Mouse (Mus musculus) spleen, postnatal 36 days (tissue): ENCODE data around the gene Npr1.

Experiments used
- DNase-seq, 2 experiments: peaks; one replicate each; pipeline ENCODE4 v3.0.0; 2022; ENCODE audit warnings: low spot score in 2 of 2, mixed read lengths in 1 of 2

Gene Npr1

DNA sequence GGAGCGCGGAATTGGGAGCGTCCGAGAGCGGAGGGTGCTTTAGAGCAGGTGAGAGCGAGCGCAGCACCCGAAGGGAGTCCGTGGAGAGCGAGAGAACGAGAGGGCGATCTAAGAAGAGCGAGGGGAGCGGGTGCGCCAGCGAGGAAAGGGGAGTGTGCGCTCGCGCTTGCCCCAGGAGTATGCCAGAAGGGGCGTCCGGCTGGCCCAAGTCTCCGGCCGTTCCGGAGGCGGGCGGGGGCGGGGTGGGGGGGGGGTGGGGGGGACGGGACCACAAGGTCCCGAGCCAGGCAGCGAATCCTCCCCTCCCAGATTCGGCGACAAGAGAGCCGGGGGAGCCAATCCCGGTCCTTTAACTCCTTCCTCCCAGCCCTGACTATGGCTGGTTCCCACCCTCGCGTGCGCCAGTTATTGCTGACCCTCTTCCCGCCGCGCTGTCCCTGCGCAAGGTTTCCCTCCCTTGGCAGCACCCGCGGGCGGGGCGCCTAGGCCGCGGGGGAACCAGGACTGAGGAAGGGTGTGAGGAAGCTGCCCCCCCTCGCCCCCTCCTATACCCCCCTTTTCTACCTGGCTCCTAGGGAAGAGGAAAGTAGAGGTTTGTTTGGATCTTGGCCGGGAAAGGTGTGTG, at the start of gene Npr1:
Gene Npr1, minus strand, starts transcription at position 181 of the 625 bp plus-strand sequence.
- no peak for DNase-seq

DNA sequence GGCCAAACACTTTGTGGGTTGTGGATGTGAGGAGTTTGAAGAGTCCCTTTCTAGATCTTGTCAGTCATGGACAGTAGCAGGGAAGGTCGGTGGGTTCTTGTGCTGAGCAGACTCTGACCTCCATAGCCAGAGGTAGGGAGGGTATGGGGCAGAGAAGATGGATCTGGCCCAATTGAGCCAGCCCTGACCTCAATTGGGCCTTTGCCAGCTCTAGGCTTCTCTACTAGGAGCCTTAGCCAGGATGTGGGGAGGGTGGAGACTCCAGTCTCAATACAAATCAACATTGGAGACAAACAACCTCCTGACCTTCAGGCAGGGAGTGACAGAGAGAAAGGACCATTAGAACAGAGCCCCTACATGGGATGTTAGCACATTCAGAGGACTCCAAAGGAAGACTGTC, 49.6 kb upstream of the Npr1 start:
- DNase-seq: no peak

DNA sequence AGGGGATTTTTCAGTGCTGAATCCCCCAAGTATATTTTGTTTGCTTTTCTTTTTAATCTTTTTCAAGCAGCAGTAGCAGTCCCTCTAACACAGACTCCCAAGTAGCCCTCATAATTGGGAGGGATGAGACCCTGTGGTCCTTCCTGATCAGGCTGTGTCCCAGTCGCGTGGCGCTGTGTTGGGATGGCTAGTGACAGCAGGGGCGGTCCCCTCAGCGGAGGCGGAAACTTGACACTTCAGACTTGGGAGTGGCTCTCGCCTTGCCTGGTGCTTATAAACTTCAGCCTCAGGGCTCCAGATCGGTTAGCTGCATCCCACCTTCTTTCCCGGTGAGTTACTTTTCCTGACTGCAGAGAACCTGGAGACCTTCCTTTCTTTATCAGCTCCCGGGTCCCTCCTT, 49.0 kb upstream of the Npr1 start:
- DNase-seq: peak; percentile 69 to 70

DNA sequence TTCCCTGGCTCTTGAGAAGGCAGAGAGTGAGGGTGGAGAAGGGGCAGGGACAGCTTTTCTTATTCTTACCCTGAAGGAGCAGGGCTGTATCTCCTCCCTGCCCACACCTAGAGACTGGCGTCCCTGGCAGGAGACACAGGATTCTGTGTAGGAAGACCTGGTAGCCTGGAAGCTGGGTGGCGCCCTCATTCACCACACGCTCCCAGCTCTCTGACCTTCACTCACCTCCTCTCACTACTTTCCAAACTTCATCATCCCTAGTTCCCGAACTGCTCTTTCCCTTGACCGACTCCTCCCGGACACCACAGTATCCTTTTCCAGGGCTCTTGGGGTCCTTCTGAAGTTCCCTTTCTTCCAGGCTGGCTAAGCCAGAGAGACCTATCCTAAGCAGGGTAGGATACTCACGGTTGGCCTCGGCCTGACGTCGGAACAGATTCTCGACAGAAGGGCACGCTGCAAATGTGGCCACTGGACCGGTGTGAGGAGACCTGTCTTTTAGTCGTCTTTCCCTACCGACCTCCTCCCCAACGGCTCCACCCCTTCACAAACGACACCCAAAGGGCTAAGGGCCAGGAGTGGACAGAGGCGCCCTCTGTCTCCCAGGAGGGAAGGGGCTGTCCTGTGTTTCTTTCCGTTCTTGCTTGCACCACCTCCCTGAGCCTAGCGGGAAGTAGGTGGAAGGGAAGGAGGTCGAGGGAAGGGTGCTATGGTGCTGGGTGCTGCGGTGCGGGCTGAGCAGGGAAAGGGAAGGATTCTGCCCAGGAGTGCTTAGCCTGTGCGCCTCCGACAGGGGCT, 48.3 kb upstream of the Npr1 start, which contains the start of the genes S100a1 and S100a13:
Gene S100a1, minus strand, starts transcription at position 597 of the 795 bp plus-strand sequence.
Gene S100a13, plus strand, starts transcription at position 640 of the 795 bp plus-strand sequence.
- peak; percentile 32 to 47 for DNase-seq

DNA sequence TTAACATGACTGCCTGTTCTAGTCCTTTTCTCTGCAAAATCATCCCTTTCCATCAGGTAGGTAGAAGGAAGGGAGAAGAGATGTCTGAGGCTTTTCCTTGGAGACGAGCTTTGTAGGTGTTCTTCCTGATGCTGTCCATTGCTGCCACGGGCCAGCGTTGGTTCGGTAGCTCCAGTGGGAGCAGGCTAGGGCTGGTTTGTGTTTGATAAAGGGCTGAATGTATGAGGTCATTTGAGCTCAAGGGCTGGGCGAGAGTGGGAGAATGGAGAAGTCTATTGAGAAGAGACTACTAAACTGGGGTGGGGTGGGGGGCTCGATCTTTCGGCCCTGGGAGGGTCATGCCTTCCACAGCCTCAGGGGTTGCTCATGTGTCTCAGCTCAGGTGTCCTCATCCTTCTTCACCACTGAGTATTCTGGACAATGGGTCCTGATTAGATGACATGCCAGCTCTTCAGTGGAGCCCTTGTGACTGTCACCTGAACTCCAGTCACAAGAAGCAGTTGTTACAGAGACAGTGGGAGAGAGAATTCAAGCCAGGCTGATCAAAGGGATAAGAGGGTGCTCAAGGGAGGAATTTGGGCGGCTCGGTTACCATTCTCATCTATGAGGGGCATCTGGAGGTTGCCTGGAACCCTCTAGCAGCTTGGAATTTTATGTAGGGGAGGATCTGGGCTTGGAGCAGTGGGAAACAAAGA, 47.4 kb upstream of the Npr1 start:
- DNase-seq: no peak

DNA sequence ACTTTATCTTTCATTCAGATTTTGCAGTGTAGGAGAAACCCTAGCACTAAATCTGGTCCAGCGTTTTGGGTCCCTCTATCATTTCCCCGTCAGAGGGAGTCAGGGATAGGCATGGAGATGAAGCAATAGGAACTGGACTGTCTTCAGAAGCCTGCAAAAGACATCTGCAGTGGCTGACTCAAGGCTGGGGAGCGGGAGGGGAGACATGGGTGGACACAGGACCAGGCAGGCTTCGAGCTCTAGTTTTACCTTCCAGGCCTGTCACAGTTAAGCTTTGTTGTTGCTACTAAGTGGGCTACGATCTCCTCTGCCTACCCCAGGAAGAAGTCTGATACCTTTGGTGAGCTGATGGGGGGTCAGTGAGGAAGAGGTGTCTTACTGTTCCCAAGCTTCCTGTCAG, 46.6 kb upstream of the Npr1 start:
- DNase-seq: no peak

DNA sequence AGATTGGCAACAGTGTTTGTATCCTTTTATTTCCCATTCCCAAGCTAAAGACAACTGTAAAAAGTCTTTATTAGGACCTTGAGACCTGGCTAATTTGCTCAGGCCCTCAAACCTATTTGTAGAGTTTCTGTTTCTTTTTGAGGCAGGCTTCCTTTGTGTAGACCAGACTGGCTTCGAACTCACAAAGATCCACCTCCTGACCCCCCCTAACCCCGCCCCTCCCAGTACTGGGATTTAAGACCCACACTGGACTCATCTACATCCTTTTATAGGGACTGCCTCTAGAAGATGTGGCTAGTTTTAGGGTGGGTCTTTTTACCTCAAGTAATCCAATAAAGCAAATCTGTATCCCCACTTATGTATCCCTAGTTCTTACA, 44.1 kb upstream of the Npr1 start:
- no peak for DNase-seq

DNA sequence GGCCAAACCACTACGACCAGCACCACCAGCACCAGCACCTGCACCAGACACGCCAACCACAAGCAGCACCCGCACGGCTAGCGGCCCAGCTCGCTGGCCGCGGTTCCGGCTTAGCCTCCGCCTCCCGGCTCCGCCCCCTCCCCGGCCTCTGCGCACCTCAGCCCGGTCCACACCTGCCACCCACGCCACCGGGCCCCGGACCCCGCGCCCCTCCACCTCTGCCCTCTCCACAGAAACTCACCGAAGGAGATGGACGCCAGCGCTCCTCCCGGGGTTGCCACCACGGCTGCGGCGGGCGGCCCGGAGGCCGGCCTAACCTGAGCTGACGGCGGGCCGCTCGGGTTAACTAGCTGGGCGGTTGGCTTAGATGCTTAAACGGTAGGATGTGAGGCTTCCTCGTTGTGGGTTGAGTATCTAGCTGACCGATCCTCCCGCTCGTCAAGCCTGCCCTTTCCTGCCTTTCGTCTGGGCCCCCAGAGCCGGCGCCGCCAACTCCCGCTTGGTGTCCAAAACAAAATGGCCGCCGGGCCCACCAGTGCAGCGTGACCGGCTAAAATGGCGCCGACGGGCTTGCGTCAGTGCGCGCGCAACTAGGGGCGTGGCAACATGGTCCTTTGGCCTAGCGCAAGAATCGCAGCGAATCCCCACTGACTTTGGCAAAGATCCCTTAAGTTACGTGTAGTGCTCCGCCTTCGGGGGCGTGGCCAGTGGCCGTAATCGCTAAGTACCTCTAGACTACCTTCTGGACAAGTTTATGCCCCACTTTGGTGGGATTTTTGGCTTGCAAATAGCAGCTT, 43.5 kb upstream of the Npr1 start, which contains the start of gene Chtop:
Gene Chtop, minus strand, starts transcription at position 549 of the 797 bp plus-strand sequence.
- peak; percentile 99 to 100 for DNase-seq

GRCm38 (mm10) chr3:90508287-90508949, 42.8 kb upstream of the Npr1 start:
- DNase-seq: no peak

- no peak for DNase-seq
These were observed 40.7 kb upstream of the Npr1 start for GRCm38 (mm10) chr3:90506362-90506761.

- DNase-seq: no peak
These were observed 39.5 kb upstream of the Npr1 start for GRCm38 (mm10) chr3:90505216-90505615.

DNA sequence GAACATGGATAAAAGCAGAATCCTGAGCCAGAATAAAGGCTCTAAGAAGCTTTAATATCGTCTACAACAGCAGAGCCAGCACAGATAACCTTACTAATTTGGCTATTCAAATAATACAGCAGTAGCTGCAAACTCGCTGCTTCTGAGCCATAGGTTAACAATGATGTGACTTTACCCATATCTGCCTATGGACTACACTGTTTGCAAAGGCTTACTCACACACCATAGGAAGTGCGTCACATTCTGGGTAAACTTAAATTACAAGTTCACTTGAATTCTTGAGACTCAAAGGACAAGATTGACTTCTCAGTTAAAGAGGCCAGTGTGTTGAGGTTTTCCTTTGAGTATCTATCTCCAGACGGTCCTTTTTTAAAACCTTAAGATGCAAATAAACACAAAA, 37.8 kb upstream of the Npr1 start:
- DNase-seq: no peak

DNA sequence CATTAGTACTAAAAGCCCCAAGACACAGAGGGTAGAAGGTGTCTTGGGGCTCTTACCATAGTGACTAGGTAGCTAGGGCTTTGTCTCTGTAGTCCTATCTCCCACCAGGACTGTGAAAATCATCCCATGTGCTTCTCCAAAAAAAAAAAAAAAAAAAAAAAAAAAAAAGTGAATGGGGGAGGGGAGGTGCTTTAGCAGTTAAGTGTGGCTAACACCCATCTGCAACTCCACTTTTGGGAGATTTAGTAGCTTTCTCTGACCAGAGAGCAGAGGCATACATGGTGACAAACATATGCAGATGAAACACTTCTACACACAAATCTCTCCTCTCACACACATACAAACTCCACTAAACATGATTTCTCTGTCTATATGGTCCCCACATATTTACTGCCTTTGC, 31.9 kb upstream of the Npr1 start:
- DNase-seq: no peak

GRCm38 (mm10) chr3:90495850-90496525, 30.3 kb upstream of the Npr1 start:
- DNase-seq: no peak

DNA sequence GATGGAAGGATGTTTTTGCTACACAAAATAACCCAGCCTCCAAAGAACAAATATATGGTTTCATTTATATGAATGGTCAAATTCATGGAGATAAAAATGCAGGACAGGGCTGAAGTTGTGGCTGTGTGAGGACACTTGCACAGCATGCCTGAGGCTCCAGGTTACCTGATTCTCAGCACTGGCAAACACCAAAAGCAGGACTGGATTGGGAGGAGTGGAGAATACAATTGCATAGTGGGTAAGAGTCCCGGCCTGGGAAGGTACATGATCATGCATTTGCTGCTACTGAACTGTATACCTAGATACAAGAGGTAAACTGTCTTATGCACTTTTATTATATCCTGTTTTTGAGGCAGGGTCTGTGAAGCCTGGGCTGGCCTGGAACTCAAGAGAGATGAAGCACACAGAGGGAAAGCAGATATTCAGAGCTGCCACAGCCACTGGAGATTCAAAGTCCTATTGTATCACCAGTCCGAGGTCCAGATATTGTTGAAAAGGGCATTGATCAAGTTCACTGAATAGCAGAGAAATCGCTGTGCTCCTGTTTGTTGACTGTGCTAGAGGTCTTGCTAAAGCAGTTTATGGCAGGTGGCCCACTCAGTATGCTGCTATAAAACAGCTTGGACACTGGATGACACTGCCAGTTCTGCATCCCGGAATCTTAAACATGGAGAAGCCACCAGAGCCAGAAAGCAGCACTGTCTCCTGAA, 28.3 kb upstream of the Npr1 start:
- no peak for DNase-seq

- DNase-seq: peak; percentile 66 to 72
These were observed 25.7 kb upstream of the Npr1 start for GRCm38 (mm10) chr3:90491350-90491749.

DNA sequence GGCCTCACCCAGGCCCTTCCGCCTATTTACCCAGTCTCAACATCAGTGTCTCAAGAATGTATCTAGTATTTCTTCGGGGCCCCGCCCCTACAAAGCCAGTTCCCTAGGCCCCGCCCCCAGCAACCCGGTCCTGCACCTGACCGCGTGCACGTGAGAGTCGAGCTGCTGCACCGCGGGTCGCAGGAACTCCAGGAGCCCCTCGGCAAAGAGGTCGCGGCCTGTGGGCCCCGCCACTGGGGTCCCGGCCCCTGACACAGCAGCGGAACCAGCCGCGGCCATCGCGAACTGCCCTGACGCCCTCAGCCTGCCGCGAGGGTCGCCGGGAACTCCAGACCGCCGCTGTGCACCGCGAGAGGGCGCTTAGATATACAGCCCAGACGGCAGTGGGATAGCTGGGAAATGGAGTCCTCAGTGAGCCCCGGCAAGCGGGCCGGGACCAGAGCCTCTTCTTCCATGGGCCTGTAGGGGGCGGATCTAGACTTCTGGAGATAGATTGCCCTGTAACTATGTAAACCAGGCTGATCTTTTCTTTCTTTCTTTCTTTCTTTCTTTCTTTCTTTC, 25.1 kb upstream of the Npr1 start, which contains the start of gene Snapin:
Gene Snapin, minus strand, starts transcription at position 338 of the 561 bp plus-strand sequence.
- peak; percentile 95 for DNase-seq

- no peak for DNase-seq
These were observed 22.9 kb upstream of the Npr1 start for GRCm38 (mm10) chr3:90488576-90488975.

GRCm38 (mm10) chr3:90486998-90487397, 21.3 kb upstream of the Npr1 start:
- no peak for DNase-seq
